Mouse (Mus musculus): ENCODE data around the gene Tmsb15a. TPM values are rescaled to one million over a fixed set of nuclear protein-coding genes. Genes with fewer than 3 reads are reported as not detected.

The Tmsb15a gene
- polyA plus RNA-seq, 1 experiment from 2014 or later: not detected

DNA sequence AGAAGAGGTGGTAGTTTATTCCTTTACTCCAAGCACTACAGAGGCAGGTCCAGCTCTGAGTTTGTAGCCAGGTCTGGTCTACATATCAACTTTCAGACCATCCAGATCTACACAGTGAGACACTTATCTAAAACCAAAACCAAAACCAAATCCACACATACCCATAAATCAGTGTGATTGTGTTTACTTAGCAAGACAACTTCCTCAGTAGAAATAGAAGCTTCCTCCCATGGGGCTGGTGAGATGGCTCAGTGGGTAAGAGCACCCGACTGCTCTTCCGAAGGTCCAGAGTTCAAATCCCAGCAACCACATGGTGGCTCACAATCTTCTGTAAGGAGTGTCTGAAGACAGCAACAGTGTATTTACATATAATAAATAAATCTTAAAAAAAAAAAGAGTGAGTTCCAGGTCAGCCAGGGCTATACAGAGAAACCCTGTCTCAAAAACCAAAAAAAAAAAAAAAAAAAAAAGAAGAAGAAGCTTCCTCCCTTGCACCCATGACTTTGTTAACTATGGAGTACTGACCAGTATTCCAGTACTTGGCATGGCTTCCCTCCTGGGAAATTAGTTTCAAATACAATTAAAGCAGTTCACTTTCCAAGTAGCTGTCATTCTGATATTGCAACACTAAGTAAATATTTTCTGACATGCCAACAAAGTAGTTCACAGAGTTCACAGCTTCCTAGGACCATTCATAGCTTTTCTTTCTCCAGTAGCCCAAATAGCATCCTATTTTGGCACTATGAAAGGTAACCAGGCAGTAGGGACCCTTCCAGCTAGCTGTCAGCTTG is 13.9 kb upstream of the Tmsb15a start:
- H3K36me3 ChIP-seq (ENCODE audit: control insufficient read depth, insufficient read depth, low read length): no peaks in the 10 kb centered on the region
- H3K27me3 ChIP-seq (ENCODE audit: control insufficient read depth, insufficient read depth, low read length): no peaks in the 10 kb centered on the region
- no peak for ATAC-seq (ENCODE audit: low FRiP score, low TSS enrichment)
- H3K9me3 ChIP-seq (ENCODE audit: control insufficient read depth, low read length): no peaks in the 10 kb centered on the region
- H3K4me2 ChIP-seq (ENCODE audit: low read length): no peak overlapping the region
- WGBS: 94% methylated on average over 2 of the region's 2 CpGs
- H3K27ac ChIP-seq (replicated peaks; ENCODE audit: low read depth, low read length): no peak overlapping the region
- no peak overlapping the region for H3K9ac ChIP-seq (replicated peaks; ENCODE audit: low read length)
- H3K4me3 ChIP-seq (replicated peaks; ENCODE audit: low read depth, low read length): no peak overlapping the region
- no peaks in the 10 kb centered on the region for H3K4me1 ChIP-seq (ENCODE audit: control insufficient read depth, insufficient read depth, low read length)
- no peak for DNase-seq

DNA sequence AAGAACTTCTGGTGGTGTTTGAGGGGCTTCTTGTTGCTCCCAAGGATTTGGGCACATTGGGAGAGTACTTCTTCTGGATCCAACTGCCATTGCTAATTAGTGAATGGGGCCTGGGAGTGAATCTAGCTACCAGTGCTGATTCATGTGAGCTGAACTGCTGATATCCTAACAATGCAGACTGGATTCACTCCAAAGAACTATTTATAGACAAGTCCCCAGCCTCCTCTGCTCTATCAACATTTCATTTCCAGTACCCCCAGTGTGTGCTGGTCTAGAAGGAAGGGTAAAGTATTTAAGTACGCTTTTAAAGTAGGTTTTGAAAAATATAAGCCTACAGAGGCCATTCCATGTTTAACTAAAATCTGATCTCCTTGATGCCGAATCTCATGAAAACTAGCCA is 12.2 kb downstream of the Tmsb15a start:
- Histone ChIP-seq H3K4me1 (ENCODE audit: control insufficient read depth, insufficient read depth, low read length) (no peaks in the 10 kb centered on the region), H3K9me3 (ENCODE audit: control insufficient read depth, low read length) (no peaks in the 10 kb centered on the region), H3K9ac (replicated peaks; ENCODE audit: low read length) (no peak overlapping the region), H3K4me2 (ENCODE audit: low read length) (no peak overlapping the region), H3K4me3 (replicated peaks; ENCODE audit: low read depth, low read length) (no peak overlapping the region), H3K36me3 (ENCODE audit: control insufficient read depth, insufficient read depth, low read length) (no peaks in the 10 kb centered on the region), H3K27me3 (ENCODE audit: control insufficient read depth, insufficient read depth, low read length) (no peaks in the 10 kb centered on the region), H3K27ac (replicated peaks; ENCODE audit: low read depth, low read length) (no peak overlapping the region)
- WGBS: 76% methylated on average over 2 of the region's 2 CpGs
- no peak for DNase-seq
- no peak for ATAC-seq (ENCODE audit: low FRiP score, low TSS enrichment)

DNA sequence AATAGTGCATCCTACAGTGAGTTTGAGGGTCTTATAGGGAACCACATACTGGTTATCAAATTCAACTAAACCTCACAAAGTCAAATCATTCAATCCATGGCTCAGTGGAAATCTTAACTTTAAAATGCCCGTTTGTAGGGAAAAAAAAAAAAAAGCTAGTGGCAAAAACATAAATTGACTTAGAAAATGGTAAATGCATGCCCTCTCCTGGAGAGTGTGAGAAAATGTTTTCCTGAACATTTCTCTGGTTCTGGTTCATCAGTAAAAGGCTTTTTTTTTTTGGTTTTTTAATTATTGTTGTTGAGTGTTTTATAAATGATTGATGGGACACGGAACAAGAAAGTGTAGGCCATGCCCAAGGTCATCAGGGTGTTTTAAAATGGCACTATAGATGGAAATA is 20.7 kb downstream of the Tmsb15a start:
- Histone ChIP-seq H3K9me3 (ENCODE audit: control insufficient read depth, low read length) (no peaks in the 10 kb centered on the region), H3K4me1 (ENCODE audit: control insufficient read depth, insufficient read depth, low read length) (no peaks in the 10 kb centered on the region), H3K36me3 (ENCODE audit: control insufficient read depth, insufficient read depth, low read length) (no peaks in the 10 kb centered on the region), H3K27me3 (ENCODE audit: control insufficient read depth, insufficient read depth, low read length) (no peaks in the 10 kb centered on the region), H3K4me3 (replicated peaks; ENCODE audit: low read depth, low read length) (no peak overlapping the region), H3K27ac (replicated peaks; ENCODE audit: low read depth, low read length) (no peak overlapping the region), H3K4me2 (ENCODE audit: low read length) (no peak overlapping the region), H3K9ac (replicated peaks; ENCODE audit: low read length) (no peak overlapping the region)
- WGBS: 56% methylated on average over 2 of the region's 2 CpGs
- DNase-seq: peak; percentile 0
- ATAC-seq (ENCODE audit: low FRiP score, low TSS enrichment): no peak

DNA sequence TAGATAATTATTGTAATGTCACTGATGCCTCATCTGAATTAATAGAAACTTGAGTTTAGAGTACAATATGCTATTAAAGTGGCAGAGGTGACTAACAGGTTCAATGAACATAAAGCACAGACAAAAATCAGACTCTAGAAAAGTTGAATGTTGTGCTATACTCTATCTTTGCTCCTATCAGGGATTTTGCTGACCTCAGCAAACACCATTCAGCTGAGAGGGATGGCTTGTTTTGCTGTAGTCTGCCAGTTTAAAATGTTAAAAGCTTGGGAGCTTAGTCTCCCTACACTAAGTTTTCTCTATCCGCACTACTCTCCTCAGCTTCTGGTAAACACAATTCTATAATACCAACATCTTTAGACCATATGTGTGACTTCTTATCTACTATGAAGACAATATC is 21.9 kb downstream of the Tmsb15a start:
- DNase-seq: no peak
- ATAC-seq (ENCODE audit: low FRiP score, low TSS enrichment): no peak
- WGBS: 92% methylated on average over 1 of the region's 1 CpGs
- Histone ChIP-seq H3K27ac (replicated peaks; ENCODE audit: low read depth, low read length) (no peak overlapping the region), H3K9me3 (ENCODE audit: control insufficient read depth, low read length) (no peaks in the 10 kb centered on the region), H3K4me2 (ENCODE audit: low read length) (no peak overlapping the region), H3K9ac (replicated peaks; ENCODE audit: low read length) (no peak overlapping the region), H3K27me3 (ENCODE audit: control insufficient read depth, insufficient read depth, low read length) (no peaks in the 10 kb centered on the region), H3K4me1 (ENCODE audit: control insufficient read depth, insufficient read depth, low read length) (no peaks in the 10 kb centered on the region), H3K36me3 (ENCODE audit: control insufficient read depth, insufficient read depth, low read length) (no peaks in the 10 kb centered on the region), H3K4me3 (replicated peaks; ENCODE audit: low read depth, low read length) (no peak overlapping the region)

DNA sequence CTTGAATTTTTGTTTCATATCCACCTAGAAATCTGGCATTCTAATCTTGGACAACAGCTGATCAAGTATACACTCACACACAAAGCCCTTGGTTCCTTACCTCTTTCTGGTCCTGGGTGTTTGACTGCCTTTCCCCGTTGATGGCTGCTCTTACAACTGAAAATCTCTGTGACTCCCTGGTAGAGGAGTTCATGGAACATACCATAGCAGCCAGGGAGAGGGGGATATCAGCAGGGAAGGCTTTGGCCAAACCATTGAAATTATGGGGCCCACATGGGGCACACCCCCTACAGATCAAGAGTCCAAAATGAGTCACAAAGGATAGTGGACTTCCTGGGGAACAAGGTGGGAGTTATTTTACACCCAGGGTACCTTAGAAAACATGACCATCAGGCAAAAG is 31.4 kb downstream of the Tmsb15a start, which contains the start of gene Tcp11x2:
TSS of gene Tcp11x2 (minus strand) at position 158 of the 400 bp plus-strand sequence.
- no peak for DNase-seq
- no peak within 1 kb of the TSS for H3K9ac ChIP-seq (replicated peaks; ENCODE audit: low read length)
- no peak for ATAC-seq (ENCODE audit: low FRiP score, low TSS enrichment)

DNA sequence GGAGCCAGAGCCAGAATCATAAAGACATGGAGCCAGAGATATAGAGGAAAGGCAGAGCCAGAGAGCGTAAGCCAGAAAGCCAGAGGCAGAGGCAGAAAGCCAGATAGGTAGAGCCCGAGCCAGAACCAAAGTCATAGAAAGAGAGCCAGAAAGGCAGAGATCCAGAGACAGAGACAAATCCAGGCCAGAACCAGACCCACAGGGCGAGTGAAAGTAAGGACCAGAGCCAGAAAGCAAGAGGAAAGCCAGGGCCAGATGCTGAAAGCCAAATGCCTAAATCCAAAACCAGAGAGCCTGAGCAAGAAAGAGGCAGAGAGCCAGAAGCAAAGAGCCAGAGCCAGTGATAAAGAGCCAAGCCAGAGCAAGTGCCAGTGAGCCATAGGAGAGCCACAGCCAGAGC is 37.3 kb downstream of the Tmsb15a start:
- Histone ChIP-seq H3K9ac (replicated peaks; ENCODE audit: low read length) (no peak overlapping the region), H3K27me3 (ENCODE audit: control insufficient read depth, insufficient read depth, low read length) (no peaks in the 10 kb centered on the region), H3K4me3 (replicated peaks; ENCODE audit: low read depth, low read length) (no peak overlapping the region), H3K9me3 (ENCODE audit: control insufficient read depth, low read length) (no peaks in the 10 kb centered on the region), H3K4me1 (ENCODE audit: control insufficient read depth, insufficient read depth, low read length) (no peaks in the 10 kb centered on the region), H3K4me2 (ENCODE audit: low read length) (no peak overlapping the region), H3K36me3 (ENCODE audit: control insufficient read depth, insufficient read depth, low read length) (no peaks in the 10 kb centered on the region), H3K27ac (replicated peaks; ENCODE audit: low read depth, low read length) (no peak overlapping the region)
- DNase-seq (no peak), ATAC-seq (ENCODE audit: low FRiP score, low TSS enrichment) (no peak)
- WGBS: 81% methylated on average over 3 of the region's 3 CpGs

More for the DNA sequence above, 31.4 kb downstream of the Tmsb15a start, which contains the start of gene Tcp11x2:
- no peak within 1 kb of the TSS for H3K4me3 ChIP-seq (replicated peaks; ENCODE audit: low read depth, low read length)
- H3K36me3 ChIP-seq (ENCODE audit: control insufficient read depth, insufficient read depth, low read length): no peaks in the 10 kb centered on the region
- no peaks in the 10 kb centered on the region for H3K9me3 ChIP-seq (ENCODE audit: control insufficient read depth, low read length)
- no peaks in the 10 kb centered on the region for H3K4me1 ChIP-seq (ENCODE audit: control insufficient read depth, insufficient read depth, low read length)
- no peaks in the 10 kb centered on the region for H3K27me3 ChIP-seq (ENCODE audit: control insufficient read depth, insufficient read depth, low read length)
- 67% methylated on average over 1 of the region's 1 CpGs for WGBS
- no peak within 1 kb of the TSS for H3K27ac ChIP-seq (replicated peaks; ENCODE audit: low read depth, low read length)
- H3K4me2 ChIP-seq (ENCODE audit: low read length): no peak within 1 kb of the TSS

DNA sequence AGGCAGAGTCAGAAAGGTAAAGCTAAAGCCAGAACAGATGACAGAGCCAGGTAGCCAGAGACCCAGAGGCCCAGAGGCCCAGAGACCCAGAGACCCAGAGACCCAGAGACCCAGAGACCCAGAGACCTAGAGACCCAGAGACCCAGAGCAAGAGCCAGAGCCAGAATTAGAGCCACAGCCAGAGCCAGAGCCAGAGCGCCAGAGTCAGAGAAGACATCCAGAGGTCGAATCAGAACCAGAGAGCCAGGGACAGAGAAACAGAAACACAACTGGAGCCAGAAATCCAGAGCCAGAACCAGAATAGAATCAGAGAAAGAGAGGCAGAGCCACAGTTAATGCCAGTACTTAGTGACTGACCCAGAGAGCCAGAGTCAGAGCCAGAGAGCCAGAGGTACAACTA is 43.2 kb downstream of the Tmsb15a start:
- no peaks in the 10 kb centered on the region for H3K27me3 ChIP-seq (ENCODE audit: control insufficient read depth, insufficient read depth, low read length)
- no peaks in the 10 kb centered on the region for H3K4me1 ChIP-seq (ENCODE audit: control insufficient read depth, insufficient read depth, low read length)
- H3K9me3 ChIP-seq (ENCODE audit: control insufficient read depth, low read length): no peaks in the 10 kb centered on the region
- no peaks in the 10 kb centered on the region for H3K36me3 ChIP-seq (ENCODE audit: control insufficient read depth, insufficient read depth, low read length)
- 66% methylated on average over 2 of the region's 2 CpGs for WGBS
- H3K9ac ChIP-seq (replicated peaks; ENCODE audit: low read length): no peak overlapping the region
- H3K27ac ChIP-seq (replicated peaks; ENCODE audit: low read depth, low read length): no peak overlapping the region
- ATAC-seq (ENCODE audit: low FRiP score, low TSS enrichment) (no peak), DNase-seq (no peak)
- no peak overlapping the region for H3K4me3 ChIP-seq (replicated peaks; ENCODE audit: low read depth, low read length)
- no peak overlapping the region for H3K4me2 ChIP-seq (ENCODE audit: low read length)

Small RNA genes lying within 50 kb of the gene (microRNA-seq; reads per million reads assigned to microRNA genes)
- gene Mir7646: not detected

Other genes with a start within 250 kb of the Tmsb15a start
- not detected in 2 replicates for gene AV320801, start 230.7 kb downstream of the Tmsb15a start, polyA plus RNA-seq (2014; fragmentation: Nextera tagmentation; extraction: Ambion mirVana)
- not detected in 2 replicates for gene Nxf7, start 126.5 kb downstream of the Tmsb15a start, polyA plus RNA-seq (2014; fragmentation: Nextera tagmentation; extraction: Ambion mirVana)
- not detected in 2 replicates for gene Prame, start 97.6 kb downstream of the Tmsb15a start, polyA plus RNA-seq (2014; fragmentation: Nextera tagmentation; extraction: Ambion mirVana)
- not detected in 2 replicates for gene Tcp11x2, start 31.5 kb downstream of the Tmsb15a start, polyA plus RNA-seq (2014; fragmentation: Nextera tagmentation; extraction: Ambion mirVana)
- gene Armcx5, start 17.5 kb upstream of the Tmsb15a start, polyA plus RNA-seq (2014; fragmentation: Nextera tagmentation; extraction: Ambion mirVana): 8.3 and 10.8 TPM in 2 replicates
- gene Gprasp1, start 17.5 kb upstream of the Tmsb15a start, polyA plus RNA-seq (2014; fragmentation: Nextera tagmentation; extraction: Ambion mirVana): 129 and 235 TPM in 2 replicates
- 101 and 124 TPM in 2 replicates for gene Bhlhb9, start 72.3 kb upstream of the Tmsb15a start, polyA plus RNA-seq (2014; fragmentation: Nextera tagmentation; extraction: Ambion mirVana)
- gene Gprasp2, start 113.8 kb upstream of the Tmsb15a start, polyA plus RNA-seq (2014; fragmentation: Nextera tagmentation; extraction: Ambion mirVana): 134 and 181 TPM in 2 replicates